Mouse (Mus musculus) kidney, adult 2 months (tissue): ENCODE measurements at regions not wholly inside any gene's neighbourhood (a gene's known extent, or its start where the extent isn't known, plus 50 kb on each side); places are given as distances from the start of the nearest gene placed in this dataset.

Experiments
- DNase-seq: peaks from one replicate; pipeline ENCODE4 v3.0.0; 2021
- H3K27ac ChIP-seq: fragments of 200-500 bp; 2 replicates; pipeline ENCODE4 v1.5.1; 2012; ENCODE audit warnings: low read depth, low read length, control low read depth, inconsistent platforms; ENCODE audit not compliant: insufficient read depth
- H3K27me3 ChIP-seq: fragments of 200-500 bp; replicated peaks from 2 replicates; pipeline ENCODE4 v1.6.1; 2012; ENCODE audit warnings: mild to moderate bottlenecking, moderate library complexity, low read length, inconsistent platforms; ENCODE audit not compliant: control insufficient read depth, insufficient read depth
- H3K36me3 ChIP-seq: fragments of 200-500 bp; 2 replicates; pipeline ENCODE4 v1.6.1; 2012; ENCODE audit warnings: mild to moderate bottlenecking, moderate library complexity, low read length, inconsistent platforms; ENCODE audit not compliant: control insufficient read depth, insufficient read depth
- H3K4me1 ChIP-seq: fragments of 200-500 bp; 2 replicates; pipeline ENCODE4 v1.6.1; 2011; ENCODE audit warnings: low read length; ENCODE audit not compliant: control insufficient read depth, insufficient read depth
- H3K4me3 ChIP-seq: fragments of 200-500 bp; 2 replicates; pipeline ENCODE4 v1.5.1; 2011; ENCODE audit warnings: mild to moderate bottlenecking, low read depth, low read length, control low read depth; ENCODE audit not compliant: insufficient read depth
- CTCF ChIP-seq: fragments of 200-500 bp; conservative IDR thresholded peaks from 2 replicates; pipeline ENCODE4 v1.5.1; 2011; ENCODE audit warnings: low read depth, mild to moderate bottlenecking, control low read depth, low read length, moderate library complexity, mixed read lengths; ENCODE audit not compliant: insufficient read depth, insufficient read length
- POLR2A ChIP-seq: fragments of 200-500 bp; IDR thresholded peaks from one replicate; pipeline ENCODE4 v1.6.1; 2011; ENCODE audit warnings: low read depth, low read length, control low read depth
- WGBS: fragments of 180-500 bp; shearing (Covaris S2); methylation state at CpG from one replicate; pipeline ENCODE4 v1.1.7; 2018; 5-methylcytosine and 5-hydroxymethylcytosine counted together

GRCm38 (mm10) chr8:112333171-112333570 lies 236.7 kb upstream of the Cntnap4 start:
- no peak for DNase-seq
- no peaks in the 10 kb centered on the region for H3K4me1 ChIP-seq
- H3K4me3 ChIP-seq = no peak overlapping the region
- WGBS = 45% methylated on average over 11 of the region's 11 CpGs
- no peaks in the 10 kb centered on the region for H3K36me3 ChIP-seq
- TF ChIP-seq CTCF (no peak), POLR2A (no peak)
- H3K27ac ChIP-seq = no peak overlapping the region
- H3K27me3 ChIP-seq = no peaks in the 10 kb centered on the region

DNA sequence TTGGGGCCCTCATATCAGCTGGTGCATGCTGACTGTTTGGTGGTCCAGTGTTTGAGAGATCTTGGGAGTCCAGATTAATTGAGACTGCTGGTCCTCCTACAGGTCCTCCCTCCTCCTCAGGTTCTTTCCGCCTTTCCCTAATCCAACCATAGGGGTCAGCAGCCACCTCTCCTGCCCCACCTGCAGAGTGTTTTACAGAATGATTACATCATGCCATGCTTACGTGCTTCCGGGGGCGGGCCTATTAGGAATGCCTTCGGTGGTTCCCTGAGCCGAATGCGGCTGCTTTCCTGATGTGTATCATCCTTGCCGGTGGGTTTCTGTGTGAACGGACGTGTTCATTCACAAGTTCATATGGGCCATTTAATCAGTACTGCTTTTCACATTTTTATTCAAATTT lies 237.8 kb upstream of the Cntnap4 start:
- no peak for DNase-seq
- Histone ChIP-seq H3K27me3 (no peaks in the 10 kb centered on the region), H3K4me3 (no peak overlapping the region), H3K36me3 (no peaks in the 10 kb centered on the region), H3K27ac (no peak overlapping the region), H3K4me1 (no peaks in the 10 kb centered on the region)
- 77% methylated on average over 10 of the region's 10 CpGs for WGBS
- TF ChIP-seq CTCF (no peak), POLR2A (no peak)

DNA sequence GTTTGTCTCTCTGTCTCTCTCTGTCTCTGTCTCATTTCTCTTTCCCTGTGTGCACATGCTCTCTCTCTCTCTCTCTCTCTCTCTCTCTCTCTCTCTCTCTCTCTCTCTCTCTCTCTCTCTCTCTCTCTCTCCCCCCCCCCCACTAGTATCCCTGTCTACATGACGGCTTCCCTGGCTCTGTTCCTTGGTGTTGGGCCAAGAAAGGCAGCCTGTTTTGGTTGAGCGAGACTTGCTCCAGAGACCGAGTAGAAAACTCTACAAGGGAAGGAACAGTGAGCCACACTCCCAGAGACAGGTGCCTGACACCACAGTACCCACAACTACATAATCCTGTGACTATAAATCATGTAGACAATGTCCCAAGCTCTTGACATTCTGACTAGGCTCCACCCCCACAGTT lies 260.0 kb upstream of the Cntnap4 start:
- Histone ChIP-seq H3K4me3 (no peak overlapping the region), H3K4me1 (no peaks in the 10 kb centered on the region), H3K36me3 (no peaks in the 10 kb centered on the region), H3K27me3 (no peaks in the 10 kb centered on the region), H3K27ac (no peak overlapping the region)
- no peak for DNase-seq
- 36% methylated on average over 3 of the region's 3 CpGs for WGBS
- TF ChIP-seq POLR2A = no peak
- no peak for TF ChIP-seq CTCF

GRCm38 (mm10) chr8:112308354-112308753 lies 261.5 kb upstream of the Cntnap4 start:
- no peak overlapping the region for H3K27ac ChIP-seq
- 88% methylated on average over 6 of the region's 6 CpGs for WGBS
- H3K27me3 ChIP-seq = no peaks in the 10 kb centered on the region
- H3K4me1 ChIP-seq = no peaks in the 10 kb centered on the region
- DNase-seq = no peak
- no peaks in the 10 kb centered on the region for H3K36me3 ChIP-seq
- TF ChIP-seq POLR2A (no peak), CTCF (no peak)
- H3K4me3 ChIP-seq = no peak overlapping the region

DNA sequence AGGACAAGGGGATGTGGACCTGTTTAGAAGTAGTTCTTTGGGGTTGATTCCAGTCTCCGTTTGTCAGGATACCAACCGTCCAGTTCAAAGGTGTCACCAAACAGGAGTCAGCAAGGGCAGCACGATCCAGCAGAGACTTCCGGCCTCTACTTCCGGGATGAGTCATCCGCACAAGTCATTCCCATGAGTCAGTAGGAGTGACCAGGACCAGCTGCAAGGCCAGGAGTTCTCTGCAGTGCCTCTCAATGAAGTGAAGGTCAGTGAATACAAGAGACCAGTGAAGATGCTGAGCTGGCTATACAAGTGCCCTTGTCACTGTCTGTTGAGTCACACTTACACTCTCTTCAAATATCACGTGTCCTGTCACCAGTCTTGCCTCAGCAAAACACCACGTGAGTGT lies 272.8 kb upstream of the Cntnap4 start:
- TF ChIP-seq CTCF = no peak
- no peak for TF ChIP-seq POLR2A
- Histone ChIP-seq H3K4me3 (no peak overlapping the region), H3K27me3 (no peaks in the 10 kb centered on the region), H3K4me1 (no peaks in the 10 kb centered on the region), H3K27ac (no peak overlapping the region), H3K36me3 (no peaks in the 10 kb centered on the region)
- 70% methylated on average over 8 of the region's 8 CpGs for WGBS
- no peak for DNase-seq

GRCm38 (mm10) chr8:112283316-112283715 lies 268.5 kb upstream of the Gm6793 start:
- H3K4me1 ChIP-seq = no peaks in the 10 kb centered on the region
- no peaks in the 10 kb centered on the region for H3K27me3 ChIP-seq
- H3K4me3 ChIP-seq = no peak overlapping the region
- TF ChIP-seq CTCF = no peak
- TF ChIP-seq POLR2A = no peak
- H3K27ac ChIP-seq = no peak overlapping the region
- no peaks in the 10 kb centered on the region for H3K36me3 ChIP-seq
- WGBS = 75% methylated on average over 6 of the region's 6 CpGs
- DNase-seq = no peak

GRCm38 (mm10) chr8:112269598-112269997 lies 254.8 kb upstream of the Gm6793 start:
- no peak overlapping the region for H3K4me3 ChIP-seq
- no peaks in the 10 kb centered on the region for H3K36me3 ChIP-seq
- H3K4me1 ChIP-seq = no peaks in the 10 kb centered on the region
- no peaks in the 10 kb centered on the region for H3K27me3 ChIP-seq
- H3K27ac ChIP-seq = no peak overlapping the region
- TF ChIP-seq POLR2A (no peak), CTCF (no peak)
- no peak for DNase-seq
- WGBS = 55% methylated on average over 5 of the region's 5 CpGs

DNA sequence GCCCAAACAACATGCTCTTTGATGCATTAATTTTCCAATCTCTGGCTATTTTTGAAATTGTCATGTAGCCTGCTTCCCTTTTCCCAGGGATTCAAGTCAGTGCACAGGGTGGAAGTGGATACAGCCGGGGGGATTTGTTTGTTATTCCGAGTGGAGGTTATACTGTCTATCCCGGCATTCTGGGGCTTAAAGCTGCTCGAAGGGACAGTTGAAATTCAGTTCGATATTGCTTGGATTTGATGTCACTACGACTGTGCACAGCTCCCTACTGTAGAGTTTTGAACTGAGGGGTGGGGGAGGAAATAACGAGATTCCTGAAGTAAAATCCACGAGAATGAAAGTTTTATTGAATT lies 254.4 kb upstream of the Gm6793 start:
- H3K4me1 ChIP-seq = no peaks in the 10 kb centered on the region
- H3K36me3 ChIP-seq = no peaks in the 10 kb centered on the region
- H3K27ac ChIP-seq = no peak overlapping the region
- H3K27me3 ChIP-seq = no peaks in the 10 kb centered on the region
- TF ChIP-seq CTCF = no peak
- TF ChIP-seq POLR2A = no peak
- no peak overlapping the region for H3K4me3 ChIP-seq
- WGBS = 39% methylated on average over 8 of the region's 8 CpGs
- no peak for DNase-seq
